Mouse (Mus musculus) granulocyte monocyte progenitor cell, adult 5-6 weeks (primary cell): ENCODE measurements around the gene Lrrc71. TPM values are rescaled to one million over a fixed set of nuclear protein-coding genes. Genes with fewer than 3 reads are reported as not detected.

Source experiments
- ATAC-seq: replicated peaks from 2 replicates; pipeline ENCODE4 v1.8.0; 2016; ENCODE audit warnings: mild to moderate bottlenecking, moderate TSS enrichment, inconsistent platforms; ENCODE audit not compliant: poor library complexity, severe bottlenecking
- total RNA-seq, 2 experiments: library from RNA; stranded (forward) in 1 of 2; stranded (reverse) in 1 of 2; fragments of 200-712, 200-1000 nt in 1 of 2; fragments of >200 nt in 1 of 2; fragmentation: Nextera tagmentation in 1 of 2; gene quantifications; 2 replicates each; pipeline ENCODE4 v1.2.3; 2014 to 2017

The Lrrc71 gene
- total RNA-seq, 2 experiments from 2014 or later, result not detected

DNA sequence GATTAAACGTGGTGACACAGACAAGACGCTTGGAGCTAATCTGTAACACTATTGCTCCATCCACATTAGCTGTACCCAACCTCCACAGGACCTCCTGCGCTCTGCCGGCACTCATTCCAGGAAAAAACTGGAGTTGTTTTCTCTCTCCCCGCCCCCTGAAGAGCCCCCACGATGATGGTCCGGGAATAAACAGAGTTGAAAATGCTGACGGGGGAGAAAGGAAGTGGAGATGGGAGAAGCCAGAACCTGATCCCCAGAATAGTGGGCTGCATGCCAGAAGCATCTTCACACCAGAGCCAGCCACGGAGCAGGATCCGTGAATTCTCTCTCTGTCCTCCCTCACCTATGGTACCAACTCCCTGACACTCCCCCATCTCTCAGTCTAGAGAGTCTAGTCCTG is 16.1 kb upstream of the Lrrc71 start:
- no peak for ATAC-seq

- no peak for ATAC-seq
Observed at GRCm38 (mm10) chr3:87763683-87764289, 15.4 kb upstream of the Lrrc71 start.

DNA sequence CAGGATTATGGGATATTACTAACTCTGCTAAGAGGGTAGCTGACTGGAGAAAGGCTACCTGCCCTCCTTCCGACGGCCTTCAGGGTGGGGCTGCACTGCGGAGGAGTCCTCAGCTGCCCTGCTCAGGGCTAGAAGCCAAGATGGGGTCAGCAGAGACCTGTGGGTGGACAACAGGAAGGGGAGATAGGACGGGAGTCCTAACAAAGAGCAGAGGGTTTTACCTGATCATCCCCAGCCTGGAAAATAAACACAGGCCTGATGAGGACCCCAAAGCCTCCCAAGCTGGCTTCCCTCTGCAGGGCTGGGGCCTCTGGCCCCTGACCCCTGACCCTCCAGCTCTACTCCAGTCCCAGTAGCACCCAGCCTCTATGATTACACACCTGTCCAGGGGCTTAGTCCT is 14.8 kb upstream of the Lrrc71 start:
- ATAC-seq, result no peak

GRCm38 (mm10) chr3:87761408-87762375 is 13.3 kb upstream of the Lrrc71 start:
- ATAC-seq, result no peak

DNA sequence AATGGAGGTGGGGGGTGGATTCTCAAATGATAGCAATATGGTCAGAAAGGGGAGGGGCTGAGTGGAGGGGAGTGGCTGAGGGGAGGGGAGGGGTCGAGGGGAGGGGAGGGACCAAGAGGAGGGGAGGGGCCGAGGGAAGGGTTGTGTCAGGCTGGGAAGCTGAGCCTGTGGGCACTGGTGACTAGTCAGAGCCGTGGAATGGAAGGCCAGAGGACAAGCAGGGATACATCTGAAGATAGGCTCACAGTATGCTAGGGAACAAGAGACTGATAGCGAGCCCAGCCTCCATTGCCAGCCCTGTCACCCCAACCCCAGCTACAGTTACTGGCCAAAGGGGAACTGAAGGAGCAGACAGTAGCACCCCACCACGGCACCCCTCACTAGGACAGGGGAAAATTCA is 10.2 kb upstream of the Lrrc71 start:
- no peak for ATAC-seq

GRCm38 (mm10) chr3:87756488-87756887 is 8.1 kb upstream of the Lrrc71 start:
- ATAC-seq, result no peak

DNA sequence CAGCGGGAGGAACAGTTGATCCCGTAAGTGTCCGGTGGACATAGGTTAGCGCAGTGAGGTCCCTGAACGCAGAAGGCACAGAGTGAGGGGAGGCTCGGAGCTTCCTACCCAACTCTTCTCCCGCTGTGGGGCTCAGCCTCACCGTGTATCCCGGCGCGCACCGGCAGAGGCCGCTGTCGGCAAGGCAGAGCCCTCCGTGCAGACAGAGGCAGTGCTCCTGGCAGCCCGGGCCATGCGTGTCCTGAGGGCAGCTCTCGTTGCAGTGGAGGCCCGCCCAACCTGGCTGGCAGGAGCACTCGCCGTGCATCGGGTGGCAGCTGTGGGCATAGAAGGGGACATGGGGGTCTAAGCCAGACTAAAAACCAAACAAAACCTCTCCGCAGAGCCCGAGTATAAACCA is 7.5 kb upstream of the Lrrc71 start:
- peak; percentile 94 for ATAC-seq

DNA sequence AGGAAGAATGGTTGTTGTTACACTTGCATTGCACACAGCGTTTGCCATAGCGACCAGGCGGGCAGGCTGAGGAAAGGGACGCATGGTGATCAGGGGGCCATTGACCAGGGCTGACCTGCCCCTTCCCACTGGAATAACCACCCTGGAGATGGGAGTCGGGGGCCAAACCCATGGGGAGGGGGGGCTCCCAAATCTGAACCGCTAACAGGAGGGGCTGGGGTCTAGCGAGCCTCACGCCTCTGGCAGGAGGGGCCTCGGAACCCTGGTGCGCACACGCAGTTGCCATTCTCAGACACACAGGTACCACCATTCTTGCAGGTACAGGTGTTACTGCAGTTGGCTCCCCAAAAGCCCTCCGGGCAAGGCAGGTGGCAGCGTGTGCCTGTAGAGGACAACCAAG is 5.4 kb upstream of the Lrrc71 start:
- ATAC-seq, result no peak

- no peak for ATAC-seq
Observed at GRCm38 (mm10) chr3:87752567-87752966, 4.1 kb upstream of the Lrrc71 start.

- ATAC-seq, result no peak
Observed at GRCm38 (mm10) chr3:87749977-87750376, 1.6 kb upstream of the Lrrc71 start.

DNA sequence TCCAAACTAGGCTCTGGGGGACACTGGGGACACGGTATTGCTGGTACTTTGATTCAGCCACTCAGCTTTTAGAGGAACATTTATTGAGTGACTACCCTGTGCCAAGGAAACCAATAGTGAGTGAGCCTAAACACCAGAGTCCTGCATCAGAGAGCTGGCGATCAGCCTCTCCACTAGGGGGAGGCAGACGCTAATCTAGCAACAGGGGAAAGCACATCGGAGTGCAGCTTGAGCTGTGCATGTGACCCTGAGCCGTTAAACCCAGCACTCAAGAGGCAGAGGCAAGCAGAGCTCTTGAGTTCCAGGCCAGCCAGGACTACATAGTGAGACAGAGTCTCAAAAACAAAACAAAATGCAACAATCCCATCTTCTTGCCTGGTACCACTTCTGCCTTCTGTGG is 611 bp upstream of the Lrrc71 start:
- ATAC-seq, result peak; percentile 74

GRCm38 (mm10) chr3:87745036-87745659 is 3.3 kb downstream of the Lrrc71 start:
- no peak for ATAC-seq

- peak; percentile 35 for ATAC-seq
Observed at GRCm38 (mm10) chr3:87743927-87744326, 4.5 kb downstream of the Lrrc71 start.

GRCm38 (mm10) chr3:87742735-87743134 is 5.7 kb downstream of the Lrrc71 start:
- ATAC-seq, result peak; percentile 82

DNA sequence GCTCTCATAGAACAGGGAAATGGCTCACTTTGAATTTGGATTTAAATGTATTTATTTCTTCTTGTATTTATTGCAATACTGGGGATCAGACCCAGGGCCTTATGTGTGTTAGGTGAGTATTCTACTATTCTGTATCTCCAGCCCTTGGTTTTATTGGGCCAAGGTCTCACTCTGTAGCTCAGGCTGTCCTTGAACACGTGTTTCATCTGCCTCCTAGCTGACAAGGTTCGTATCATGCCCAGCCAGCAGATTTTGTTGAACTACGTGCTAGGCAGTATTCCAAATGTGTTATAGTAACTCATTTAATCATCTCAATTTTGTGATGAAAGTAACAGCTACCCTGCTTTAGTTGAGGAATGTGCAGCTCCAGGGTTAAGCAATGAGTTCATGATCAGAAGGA is 6.4 kb downstream of the Lrrc71 start:
- no peak for ATAC-seq

- no peak for ATAC-seq
Observed at GRCm38 (mm10) chr3:87738906-87739305, 9.5 kb downstream of the Lrrc71 start.

GRCm38 (mm10) chr3:87735335-87735734 is 13.1 kb downstream of the Lrrc71 start:
- ATAC-seq, result no peak

DNA sequence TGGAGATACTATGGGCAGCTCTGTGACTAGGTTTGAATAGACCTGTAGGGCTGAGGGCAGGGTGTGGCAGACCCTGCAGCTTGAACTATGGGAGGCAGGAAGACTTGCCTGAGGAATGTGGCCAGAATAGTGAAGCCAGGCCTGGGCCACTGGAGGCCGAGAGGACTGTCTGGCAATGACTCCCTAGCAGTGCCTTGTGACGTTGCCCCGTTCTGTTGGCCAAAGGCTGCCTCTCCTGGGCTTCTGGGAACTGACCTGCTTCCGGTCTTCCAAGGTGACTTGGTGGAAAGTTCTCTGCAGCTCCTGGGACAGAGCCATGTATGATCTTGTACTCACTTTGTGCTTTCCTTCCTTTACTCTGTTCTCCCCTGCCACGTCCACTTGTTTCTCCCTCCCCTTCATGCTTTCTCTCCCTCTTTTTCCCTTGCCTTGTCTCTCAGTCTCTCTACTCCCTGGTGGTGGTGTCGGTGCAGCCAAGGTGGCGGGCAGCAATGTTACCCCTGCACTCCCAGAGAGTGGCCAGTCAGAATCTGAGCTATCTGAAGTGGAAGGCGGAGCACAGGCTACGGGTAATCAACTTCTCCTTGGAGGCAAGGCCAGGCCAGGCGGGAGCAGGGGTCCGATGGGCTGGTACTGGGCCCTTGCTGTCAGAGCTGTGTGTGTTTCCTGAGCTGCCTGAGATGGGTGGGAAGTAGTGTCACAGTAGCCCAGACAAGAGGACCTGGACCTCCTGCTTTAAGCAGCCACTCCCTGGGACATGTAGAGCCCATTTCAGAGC is 14.3 kb downstream of the Lrrc71 start:
- no peak for ATAC-seq

DNA sequence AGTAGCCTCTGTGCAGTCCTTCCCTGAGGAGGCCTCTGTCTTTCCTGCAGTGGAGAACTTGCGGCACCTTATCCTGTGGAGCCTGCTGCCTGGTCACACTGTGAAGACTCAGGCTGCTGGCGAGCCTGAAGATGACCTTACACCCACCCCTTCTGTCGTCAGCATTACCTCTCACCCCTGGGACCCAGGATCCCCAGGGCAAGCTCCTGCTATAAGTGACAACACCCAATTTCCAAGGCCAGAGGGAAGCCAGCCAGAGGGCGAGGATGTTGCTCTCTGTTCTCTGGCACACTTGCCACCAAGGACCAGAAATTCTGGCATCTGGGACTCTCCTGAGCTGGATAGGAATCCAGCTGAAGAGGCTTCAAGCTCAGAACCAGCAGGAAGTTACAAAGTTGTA is 15.3 kb downstream of the Lrrc71 start:
- no peak for ATAC-seq

- ATAC-seq, result no peak
Observed at GRCm38 (mm10) chr3:87728696-87729095, 19.7 kb downstream of the Lrrc71 start.

GRCm38 (mm10) chr3:87726191-87726590 is 22.2 kb downstream of the Lrrc71 start:
- no peak for ATAC-seq
